In genomic region chr17:77016871-77017270, GRCm38 (mm10) we compare ENCODE assay signal across 30 mouse cellular contexts.
A peak's percentile ranks its signal among the peaks of the same experiment; 100 is the strongest.
DNase-seq lines count a peak whose midpoint lies in the region; ATAC-seq and TF ChIP-seq lines count a peak whose summit lies in the region.
"Had no signal": no experiment of that assay in that cellular context is flagged by ENCODE, and none has a peak within 500 bp of the region (broad histone marks: within the 10 kb centered on the region; RNA-seq: fewer than 3 reads in every experiment).

No protein-coding gene starts in this region.

- no peaks in the 10 kb centered on the region for H3K9me3 ChIP-seq in limb, embryonic 14.5 days (ENCODE audit: control insufficient read depth, low read length)
- H3K9me3 ChIP-seq in limb, embryonic 10.5 days (replicated peaks): no peaks in the 10 kb centered on the region
- H3K9me3 ChIP-seq: forebrain, embryonic 12.5 days; hindbrain, embryonic 10.5 days; hindbrain, embryonic 13.5 days had no signal

- H3K27ac ChIP-seq in limb, embryonic 14.5 days (replicated peaks; ENCODE audit: low read depth, low read length): no peak overlapping the region
- H3K27ac ChIP-seq in limb, embryonic 10.5 days: no peak overlapping the region
- H3K27ac ChIP-seq: embryonic facial prominence, embryonic 10.5 days; embryonic facial prominence, embryonic 13.5 days; forebrain, embryonic 12.5 days; gastrocnemius, adult 2 months; heart, embryonic 15.5 days; hindbrain, embryonic 10.5 days; hindbrain, embryonic 13.5 days had no signal

- H3K27me3 ChIP-seq in limb, embryonic 14.5 days (ENCODE audit: control insufficient read depth, insufficient read depth, low read length): no peaks in the 10 kb centered on the region
- no peaks in the 10 kb centered on the region for H3K27me3 ChIP-seq in limb, embryonic 10.5 days (ENCODE audit: low read depth, poor library complexity, severe bottlenecking)
- H3K27me3 ChIP-seq: embryonic facial prominence, embryonic 13.5 days; forebrain, embryonic 12.5 days; heart, embryonic 12.5 days; heart, embryonic 15.5 days; hindbrain, embryonic 13.5 days had no signal

- peak; percentile 3 for DNase-seq in limb, embryonic 14.5 days (ENCODE audit: low spot score)
- DNase-seq in limb, embryonic 10.5 days (ENCODE audit: low spot score): no peak
- DNase-seq in Muller cell, postnatal 12 days (ENCODE audit: inconsistent ontology term): peak; percentile 92
- DNase-seq in brain, adult 2 months (ENCODE audit: low read depth, low spot score): peak; percentile 28
- DNase-seq in lung, adult 18-20 months: no peak
- DNase-seq in adrenal gland, postnatal 25 days: no peak
- DNase-seq: adrenal gland, adult 8-10 months; adrenal gland, postnatal 36 days; cerebellum, adult 11-12 months; cerebellum, adult 8-10 months; cerebellum, postnatal 10 days; cerebellum, postnatal 36 days; embryo, embryonic 11 days; forebrain, postnatal 0 days; gastrocnemius, adult 2 months; gastrocnemius, postnatal 25 days; heart, adult 18-20 months; heart, postnatal 10 days; heart, postnatal 36 days had no signal

- H3K4me2 ChIP-seq in limb, embryonic 14.5 days (replicated peaks; ENCODE audit: low read depth, low read length, severe bottlenecking): no peak overlapping the region
- H3K4me2 ChIP-seq: embryonic facial prominence, embryonic 13.5 days; forebrain, embryonic 12.5 days; heart, embryonic 12.5 days; heart, embryonic 15.5 days; hindbrain, embryonic 13.5 days had no signal

- no peak for TF ChIP-seq POLR2A in limb, embryonic 14.5 days (IDR thresholded peaks at IDR 0.05; ENCODE audit: borderline replicate concordance, extremely low read depth, insufficient read depth, insufficient read length)

- no peak overlapping the region for H3K4me3 ChIP-seq in limb, embryonic 14.5 days (replicated peaks; ENCODE audit: low read length)
- H3K4me3 ChIP-seq in limb, embryonic 10.5 days: no peak overlapping the region
- H3K4me3 ChIP-seq: embryonic facial prominence, embryonic 10.5 days; embryonic facial prominence, embryonic 13.5 days; erythroblast, embryonic 14.5 days; forebrain, embryonic 12.5 days; gastrocnemius, adult 2 months; heart, embryonic 12.5 days; heart, embryonic 15.5 days; hindbrain, embryonic 10.5 days; hindbrain, embryonic 13.5 days had no signal

- ATAC-seq in limb, embryonic 14.5 days (ENCODE audit: low FRiP score, low read depth): no peak
- ATAC-seq: activated CD4-positive, CD25-positive, alpha-beta regulatory T cell, adult 4 months; CD4-positive, CD25-positive, alpha-beta regulatory T cell, adult 4 months; forebrain, postnatal 0 days; hindbrain, embryonic 16.5 days had no signal

- H3K36me3 ChIP-seq in limb, embryonic 14.5 days (ENCODE audit: control insufficient read depth, insufficient read depth, low read length): no peaks in the 10 kb centered on the region
- no peaks in the 10 kb centered on the region for H3K36me3 ChIP-seq in limb, embryonic 10.5 days
- H3K36me3 ChIP-seq: embryonic facial prominence, embryonic 10.5 days; embryonic facial prominence, embryonic 13.5 days; forebrain, embryonic 12.5 days; heart, embryonic 12.5 days; heart, embryonic 15.5 days; hindbrain, embryonic 10.5 days; hindbrain, embryonic 13.5 days had no signal

- no peak overlapping the region for H3K9ac ChIP-seq in limb, embryonic 14.5 days (ENCODE audit: low read depth, low read length, severe bottlenecking)
- H3K9ac ChIP-seq: embryonic facial prominence, embryonic 13.5 days; forebrain, embryonic 12.5 days; forebrain, postnatal 0 days; heart, embryonic 12.5 days; heart, embryonic 15.5 days; hindbrain, embryonic 13.5 days had no signal

- no peaks in the 10 kb centered on the region for H3K4me1 ChIP-seq in limb, embryonic 14.5 days (ENCODE audit: control insufficient read depth, insufficient read depth, low read length)
- H3K4me1 ChIP-seq in limb, embryonic 10.5 days: no peaks in the 10 kb centered on the region
- H3K4me1 ChIP-seq: embryonic facial prominence, embryonic 10.5 days; embryonic facial prominence, embryonic 13.5 days; forebrain, embryonic 12.5 days; heart, embryonic 12.5 days; heart, embryonic 15.5 days; hindbrain, embryonic 10.5 days; hindbrain, embryonic 13.5 days had no signal

- WGBS in limb, embryonic 14.5 days: 10% methylated on average over 1 of the region's 1 CpGs
- 66% methylated on average over 1 of the region's 1 CpGs for WGBS in limb, embryonic 10.5 days

Comparison
In these comparisons a context has a peak if more than half of its experiments do, and no peak if none do; other contexts are left out.
1. DNase-seq: peak in limb, embryonic 14.5 days (single experiment), Muller cell, postnatal 12 days (single experiment) and brain, adult 2 months (single experiment); none in limb, embryonic 10.5 days (single experiment), lung, adult 18-20 months (0 of 2) and adrenal gland, postnatal 25 days (single experiment).